Comparison of ENCODE assay signal across 8 mouse cellular contexts in genomic region chr10:128408591-128409535, GRCm38 (mm10). TPM values are rescaled to one million over a fixed set of nuclear protein-coding genes. Genes with fewer than 3 reads are reported as not detected.
DNase-seq lines count a peak whose midpoint lies in the region; ATAC-seq and TF ChIP-seq lines count a peak whose summit lies in the region.

No protein-coding gene starts in this region.

- peak; percentile 13; the same call in 1 of the 2 replicates for ATAC-seq in forebrain, embryonic 11.5 days (replicated peaks; ENCODE audit: low FRiP score)
- ATAC-seq in lung, embryonic 14.5 days (ENCODE audit: insufficient read depth) = no peak

- no peaks in the 10 kb centered on the region for H3K36me3 ChIP-seq in forebrain, embryonic 11.5 days (ENCODE audit: control insufficient read depth, insufficient read depth, low read length)
- peaks cover 27% of the 10 kb centered on the region for H3K36me3 ChIP-seq in lung, embryonic 14.5 days (ENCODE audit: insufficient read depth)

- peaks cover 13% of the 10 kb centered on the region for H3K4me1 ChIP-seq in forebrain, embryonic 11.5 days (replicated peaks; ENCODE audit: control insufficient read depth, insufficient read depth, low read length)
- 0 out of 2 replicates have a peak, but pooled peaks cover 8% of the 10 kb centered on the region for H3K4me1 ChIP-seq in lung, embryonic 14.5 days (ENCODE audit: insufficient read depth)

- peak overlapping the region; percentile 93 for H3K4me3 ChIP-seq in forebrain, embryonic 11.5 days (ENCODE audit: low read depth, low read length)
- peak overlapping the region; percentile 85 for H3K4me3 ChIP-seq in lung, embryonic 14.5 days (ENCODE audit: low read depth, low read length)

- peak overlapping the region; percentile 96 for H3K4me2 ChIP-seq in forebrain, embryonic 11.5 days (ENCODE audit: low read depth, low read length, severe bottlenecking)
- H3K4me2 ChIP-seq in lung, embryonic 14.5 days = peak overlapping the region; percentile 98

- DNase-seq in kidney, adult 11 months = peak; percentile 24
- no peak for DNase-seq in kidney, adult 18-20 months
- peak; percentile 76 for DNase-seq in R1 (ENCODE audit: low read depth, low spot score)
- DNase-seq in forebrain, embryonic 11.5 days (ENCODE audit: low spot score) = peak; percentile 69
- DNase-seq in kidney, postnatal 14 days = peak; percentile 40
- peak; percentile 48 for DNase-seq in lung, embryonic 14.5 days
- DNase-seq in right cerebral cortex, postnatal 10 days (ENCODE audit: low spot score in 2 of 2) = peak; percentile 74 to 79
- DNase-seq in gastrocnemius, adult 8-10 months (ENCODE audit: low spot score in 2 of 2) = no peak

- H3K27me3 ChIP-seq in forebrain, embryonic 11.5 days (ENCODE audit: control insufficient read depth, insufficient read depth, low read length) = no peaks in the 10 kb centered on the region
- no peaks in the 10 kb centered on the region for H3K27me3 ChIP-seq in lung, embryonic 14.5 days (ENCODE audit: insufficient read depth, low read length)

- peak overlapping the region; percentile 82 for H3K27ac ChIP-seq in forebrain, embryonic 11.5 days (ENCODE audit: low read depth, low read length)
- peak overlapping the region; percentile 22; the same call in 1 of the 2 replicates for H3K27ac ChIP-seq in lung, embryonic 14.5 days (ENCODE audit: low read depth)

- no peaks in the 10 kb centered on the region for H3K9me3 ChIP-seq in forebrain, embryonic 11.5 days (ENCODE audit: control insufficient read depth, low read length)
- no peaks in the 10 kb centered on the region for H3K9me3 ChIP-seq in lung, embryonic 14.5 days (ENCODE audit: low read depth, low read length)

- WGBS in forebrain, embryonic 11.5 days = 19% methylated on average over 35 of the region's 35 CpGs
- 16% methylated on average over 35 of the region's 35 CpGs for WGBS in lung, embryonic 14.5 days

- TF ChIP-seq CTCF in lung, embryonic 14.5 days (IDR thresholded peaks at IDR 0.05; ENCODE audit: low read depth) = no peak

- peak overlapping the region; percentile 96 for H3K9ac ChIP-seq in forebrain, embryonic 11.5 days (ENCODE audit: low read length)
- H3K9ac ChIP-seq in lung, embryonic 14.5 days = peak overlapping the region; percentile 58

RNA-seq across cellular contexts. Expression of gene Nabp2, which starts 2.4 kb away (rescaled TPM):
- 151 TPM in 2 replicates for polyA plus RNA-seq in forebrain, embryonic 11.5 days (2014; fragmentation: Nextera tagmentation; extraction: Ambion mirVana)
- 77.1 and 83.1 TPM in 2 replicates for polyA plus RNA-seq in lung, embryonic 14.5 days (2014; fragmentation: Nextera tagmentation; extraction: Ambion mirVana)
- 10 to 100 TPM; 59.0 to 70.3 (median 63.5) TPM for total RNA-seq in gastrocnemius, adult 8-10 months (2022)

RNA-seq across cellular contexts. Expression of gene Rnf41, which starts 2.6 kb away (rescaled TPM):
- 41.5 and 47.9 TPM in 2 replicates for polyA plus RNA-seq in forebrain, embryonic 11.5 days (2014; fragmentation: Nextera tagmentation; extraction: Ambion mirVana)
- polyA plus RNA-seq in lung, embryonic 14.5 days (2014; fragmentation: Nextera tagmentation; extraction: Ambion mirVana) = 32.8 and 33.5 TPM in 2 replicates
- total RNA-seq in gastrocnemius, adult 8-10 months (2022) = 10 to 100 TPM; 13.6 to 14.7 (median 14.1) TPM

RNA-seq across cellular contexts. Expression of gene Slc39a5, which starts 7.8 kb away (rescaled TPM):
- polyA plus RNA-seq in forebrain, embryonic 11.5 days (2014; fragmentation: Nextera tagmentation; extraction: Ambion mirVana) = 0.24 TPM in 1 of 2 replicates, not detected in the other
- 0.18 TPM in 1 of 2 replicates, not detected in the other for polyA plus RNA-seq in lung, embryonic 14.5 days (2014; fragmentation: Nextera tagmentation; extraction: Ambion mirVana)
- total RNA-seq in gastrocnemius, adult 8-10 months (2022) = not detected

RNA-seq across cellular contexts. Expression of gene Ankrd52, which starts 31.9 kb away (rescaled TPM):
- polyA plus RNA-seq in forebrain, embryonic 11.5 days (2014; fragmentation: Nextera tagmentation; extraction: Ambion mirVana) = 13.3 and 15.4 TPM in 2 replicates
- 15.8 and 17.0 TPM in 2 replicates for polyA plus RNA-seq in lung, embryonic 14.5 days (2014; fragmentation: Nextera tagmentation; extraction: Ambion mirVana)
- 10 to 100 TPM; 38.7 to 48.8 (median 43.2) TPM for total RNA-seq in gastrocnemius, adult 8-10 months (2022)

RNA-seq across cellular contexts. Expression of gene Coq10a, which starts 40.1 kb away (rescaled TPM):
- polyA plus RNA-seq in forebrain, embryonic 11.5 days (2014; fragmentation: Nextera tagmentation; extraction: Ambion mirVana) = 21.0 and 23.1 TPM in 2 replicates
- polyA plus RNA-seq in lung, embryonic 14.5 days (2014; fragmentation: Nextera tagmentation; extraction: Ambion mirVana) = 12.8 and 14.5 TPM in 2 replicates
- 100 to 1,000 TPM; 409 to 479 (median 445) TPM for total RNA-seq in gastrocnemius, adult 8-10 months (2022)

Comparison
In these comparisons a context has a peak if more than half of its experiments do, and no peak if none do; other contexts are left out.
1. DNase-seq: peak in kidney, adult 11 months (single experiment), R1 (single experiment), forebrain, embryonic 11.5 days (single experiment), kidney, postnatal 14 days (single experiment), lung, embryonic 14.5 days (single experiment) and right cerebral cortex, postnatal 10 days (2 of 2); none in kidney, adult 18-20 months (single experiment) and gastrocnemius, adult 8-10 months (0 of 2).